Mouse (Mus musculus): ENCODE data around the gene Ppfia4. TPM values are rescaled to one million over a fixed set of nuclear protein-coding genes. Genes with fewer than 3 reads are reported as not detected.

Ppfia4 gene
- polyA plus RNA-seq (2021; fragmentation: Nextera tagmentation), result 12.0 and 12.5 TPM in 2 replicates
- long read RNA-seq, experiment 1, full-length matches to known transcripts, result 6 of 107 reads
- long read RNA-seq, experiment 1, partial matches to known transcripts, result 19 of 107 reads
- long read RNA-seq, experiment 1, other reads (novel, unspliced or antisense), result 82 of 107 reads
- long read RNA-seq, experiment 2, partial matches to known transcripts, result 5 of 15 reads
- long read RNA-seq, experiment 2, other reads (novel, unspliced or antisense), result 10 of 15 reads

DNA sequence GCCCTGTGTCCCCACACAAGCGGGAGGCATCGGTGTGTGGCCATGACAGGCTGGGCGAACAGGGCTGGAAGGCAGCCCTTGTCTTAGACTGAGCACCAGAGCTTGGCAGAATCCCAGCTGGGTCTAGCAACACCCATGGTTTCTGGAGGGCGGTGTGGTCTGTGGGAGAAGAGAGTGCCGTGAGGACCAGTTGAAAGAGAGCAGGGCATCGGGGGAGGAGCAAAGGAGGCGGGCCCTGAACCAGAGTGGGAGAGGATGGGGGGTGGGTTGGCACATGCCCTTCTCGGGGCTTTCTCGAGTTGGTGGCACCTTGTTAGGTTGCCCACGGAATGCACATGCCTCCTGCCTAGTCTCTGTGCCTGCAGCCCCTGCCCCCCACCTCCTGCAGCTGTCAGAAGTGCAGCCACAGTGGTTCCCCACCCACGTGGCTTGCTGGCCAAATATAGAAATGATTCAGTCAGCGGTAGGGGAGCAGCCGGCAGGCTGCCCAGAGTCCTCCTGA, at the start of gene Ppfia4:
Ppfia4 (minus strand) TSS at position 159 of the 502 bp plus-strand sequence.

DNA sequence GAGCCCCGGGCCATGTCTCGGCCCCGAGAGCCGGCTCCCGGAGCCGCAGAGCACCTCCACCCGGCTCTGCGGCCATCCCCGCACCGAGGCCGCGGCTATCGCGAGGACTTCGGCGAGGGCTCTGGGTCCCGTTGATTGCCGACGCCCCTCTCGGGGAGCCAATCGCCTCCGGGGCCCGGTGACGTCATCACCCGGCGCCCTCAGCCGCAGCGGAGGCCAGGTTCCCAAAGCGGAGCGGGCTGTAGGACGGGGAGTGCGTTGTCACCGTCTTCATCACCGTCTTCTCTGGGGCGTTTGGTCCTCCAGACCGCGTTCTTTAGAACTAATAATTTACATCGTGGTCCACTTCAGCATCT, 29.1 kb upstream of the Ppfia4 start, which contains the start of gene Tmem183a:
Tmem183a (minus strand) TSS at position 123 of the 356 bp plus-strand sequence.

GRCm38 (mm10) chr1:134289598-134290099, 43.1 kb downstream of the Ppfia4 start, which contains the start of gene Myog:
TSS of gene Myog (plus strand) at chr1:134289989.

Other genes with a start within 250 kb of the Ppfia4 start
- gene Chit1, start 221.7 kb downstream of the Ppfia4 start, polyA plus RNA-seq (2021; fragmentation: Nextera tagmentation), result 0.13 TPM in 1 of 2 replicates, not detected in the other
- 17.7 and 19.0 TPM in 2 replicates for gene Chil1, start 150.8 kb downstream of the Ppfia4 start, polyA plus RNA-seq (2021; fragmentation: Nextera tagmentation)
- gene Mybph, start 139.5 kb downstream of the Ppfia4 start, polyA plus RNA-seq (2021; fragmentation: Nextera tagmentation), result not detected in 2 replicates
- 73.4 and 80.0 TPM in 2 replicates for gene Adora1, start 97.5 kb downstream of the Ppfia4 start, polyA plus RNA-seq (2021; fragmentation: Nextera tagmentation)
- gene Myog, start 42.9 kb downstream of the Ppfia4 start, polyA plus RNA-seq (2021; fragmentation: Nextera tagmentation), result not detected in 2 replicates
- 41.3 and 59.9 TPM in 2 replicates for gene Tmem183a, start 29.1 kb upstream of the Ppfia4 start, polyA plus RNA-seq (2021; fragmentation: Nextera tagmentation)
- gene 4933406M09Rik, start 53.0 kb upstream of the Ppfia4 start, polyA plus RNA-seq (2021; fragmentation: Nextera tagmentation), result not detected in 2 replicates
- 27.7 and 34.2 TPM in 2 replicates for gene Cyb5r1, start 72.6 kb upstream of the Ppfia4 start, polyA plus RNA-seq (2021; fragmentation: Nextera tagmentation)
- 80.0 and 101 TPM in 2 replicates for gene Adipor1, start 82.5 kb upstream of the Ppfia4 start, polyA plus RNA-seq (2021; fragmentation: Nextera tagmentation)
- gene Klhl12, start 122.6 kb upstream of the Ppfia4 start, polyA plus RNA-seq (2021; fragmentation: Nextera tagmentation), result 14.5 and 18.0 TPM in 2 replicates
- gene Rabif, start 161.7 kb upstream of the Ppfia4 start, polyA plus RNA-seq (2021; fragmentation: Nextera tagmentation), result 30.1 and 35.8 TPM in 2 replicates
- gene Mgat4e, start 216.8 kb upstream of the Ppfia4 start, polyA plus RNA-seq (2021; fragmentation: Nextera tagmentation), result not detected in 2 replicates
- 11.5 and 11.6 TPM in 2 replicates for gene Kdm5b, start 227.2 kb upstream of the Ppfia4 start, polyA plus RNA-seq (2021; fragmentation: Nextera tagmentation)